Mouse (Mus musculus): ENCODE measurements around the gene Mthfd2.
A peak's percentile ranks its signal among the peaks of the same experiment; 100 is the strongest.
"Not testable (repeated sequence)": the region's sequence is repeated elsewhere in the genome, so short reads cannot be mapped to it uniquely, and the experiment has no call there.

The Mthfd2 gene

GRCm38 (mm10) chr6:83325525-83326393 lies at the start of gene Mthfd2, which contains the start of gene Mob1a:
TSS of gene Mthfd2 (minus strand) at chr6:83325908.
TSS of gene Mob1a (plus strand) at chr6:83326016.
- peak; percentile 97 for DNase-seq (ENCODE audit: low spot score in 2 of 2)

DNA sequence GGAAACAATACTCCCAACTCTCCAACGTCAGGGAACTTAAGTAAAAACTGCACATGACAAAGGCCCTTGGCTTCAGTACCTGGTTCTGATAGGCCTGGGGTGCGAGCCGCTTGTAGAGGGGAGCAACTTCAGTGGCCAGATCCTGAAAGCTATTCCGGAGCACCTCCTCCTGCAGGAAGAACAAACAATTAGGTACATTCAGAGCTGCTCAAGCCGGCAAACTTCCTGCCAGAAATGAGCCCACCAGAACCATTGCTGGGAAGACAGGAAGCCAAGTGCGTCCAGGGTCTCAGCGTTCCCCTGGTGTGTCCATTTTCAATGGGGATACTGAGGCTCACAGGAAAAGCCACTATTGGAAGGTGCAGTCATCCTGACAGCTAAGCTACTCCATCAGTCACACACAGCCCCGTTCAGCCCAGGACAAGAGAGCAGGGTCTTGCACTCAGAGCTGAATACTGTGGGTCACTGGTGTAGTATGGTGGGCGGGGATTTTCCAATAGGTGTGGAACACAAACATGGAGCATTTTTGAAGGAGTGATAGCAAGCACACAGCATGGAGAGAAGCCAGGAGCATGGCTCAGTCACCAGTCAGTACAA lies 48.1 kb upstream of the Mthfd2 start:
- no peak for DNase-seq (ENCODE audit: low spot score in 2 of 2)

DNA sequence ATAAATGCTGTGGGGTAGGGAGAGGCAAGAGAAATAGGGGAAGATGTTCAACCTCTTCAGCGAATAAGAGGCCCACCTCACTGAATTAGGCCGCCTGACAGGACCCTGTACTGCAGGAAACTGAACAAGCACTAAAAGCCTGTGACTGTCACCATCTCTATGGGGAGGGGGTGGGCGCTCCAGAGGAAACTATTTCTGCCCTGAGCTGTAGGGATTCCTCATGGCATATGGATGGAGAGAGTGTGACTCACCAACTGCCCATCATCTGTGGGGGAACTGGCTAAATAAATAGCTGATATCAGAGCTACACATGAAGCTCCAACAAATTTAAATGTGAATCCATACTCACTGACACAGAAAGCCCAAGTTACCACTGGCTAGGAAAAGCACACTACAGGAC lies 45.6 kb upstream of the Mthfd2 start:
- no peak for DNase-seq (ENCODE audit: low spot score in 2 of 2)

DNA sequence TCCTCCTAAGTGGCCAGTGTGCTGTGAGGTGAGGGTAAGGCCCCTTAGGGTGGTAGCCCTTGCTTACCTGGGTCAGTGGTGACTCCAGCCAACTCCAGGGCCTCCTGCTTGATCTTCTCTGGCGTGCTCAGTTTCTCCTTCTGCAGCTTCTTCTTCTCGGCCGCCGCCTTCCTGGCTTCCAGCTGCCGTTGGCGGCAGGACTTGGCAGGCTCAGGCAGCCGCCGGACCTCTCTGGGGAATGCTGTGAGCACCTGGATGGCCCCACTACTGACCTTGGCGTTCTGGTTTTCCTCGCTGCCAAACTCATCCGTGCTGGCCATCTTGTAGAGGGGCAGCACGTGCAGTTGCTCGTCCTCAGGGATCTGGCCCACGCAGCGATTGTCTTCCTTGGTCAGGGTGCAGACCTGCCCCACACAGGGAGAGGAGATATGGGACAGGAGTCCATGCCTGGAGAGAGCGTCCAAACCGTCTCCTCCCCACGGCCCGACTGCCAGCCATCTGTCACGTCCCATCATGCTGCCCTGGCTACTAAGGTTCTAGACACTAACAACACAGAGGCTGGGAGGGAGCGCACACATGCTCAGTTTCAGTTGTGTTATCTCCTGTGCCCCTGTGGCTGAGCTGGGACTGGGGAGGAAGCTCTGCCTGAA lies 44.7 kb upstream of the Mthfd2 start:
- DNase-seq (ENCODE audit: low spot score in 2 of 2), result no peak

GRCm38 (mm10) chr6:83363075-83363474 lies 37.4 kb upstream of the Mthfd2 start:
- no peak for DNase-seq (ENCODE audit: low spot score in 2 of 2)

GRCm38 (mm10) chr6:83361523-83362248 lies 36.0 kb upstream of the Mthfd2 start:
- DNase-seq (ENCODE audit: low spot score in 2 of 2), result no peak

GRCm38 (mm10) chr6:83357436-83357835 lies 31.7 kb upstream of the Mthfd2 start:
- DNase-seq (ENCODE audit: low spot score in 2 of 2), result no peak

DNA sequence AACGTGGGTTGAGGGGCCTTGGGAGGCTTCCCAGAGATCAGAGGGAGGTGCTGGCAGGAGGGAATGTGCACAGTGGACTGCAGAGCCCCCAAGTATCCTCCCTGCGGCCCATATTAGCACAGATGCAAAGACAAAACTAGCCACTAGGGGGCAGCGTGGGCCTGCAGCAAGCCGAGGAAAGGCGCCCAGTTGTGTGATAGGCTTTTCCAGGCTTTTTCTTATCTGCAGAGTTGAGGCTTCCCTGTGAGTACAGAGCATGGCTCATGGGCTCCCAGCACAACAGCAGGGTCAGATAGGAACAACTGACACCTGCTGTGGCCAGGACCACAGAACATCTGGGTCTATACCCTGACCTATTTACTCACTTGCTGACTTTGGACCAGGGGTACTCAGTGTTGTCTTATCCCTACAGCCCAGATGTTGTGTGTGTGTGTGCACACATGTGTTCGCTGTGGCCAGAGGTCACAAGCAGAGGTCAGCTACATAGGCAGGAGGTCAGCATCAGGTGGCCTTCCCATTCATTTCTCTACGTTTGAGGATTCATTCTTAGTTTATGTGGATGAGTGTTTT lies 30.9 kb upstream of the Mthfd2 start:
- peak; percentile 93 to 94 for DNase-seq (ENCODE audit: low spot score in 2 of 2)

DNA sequence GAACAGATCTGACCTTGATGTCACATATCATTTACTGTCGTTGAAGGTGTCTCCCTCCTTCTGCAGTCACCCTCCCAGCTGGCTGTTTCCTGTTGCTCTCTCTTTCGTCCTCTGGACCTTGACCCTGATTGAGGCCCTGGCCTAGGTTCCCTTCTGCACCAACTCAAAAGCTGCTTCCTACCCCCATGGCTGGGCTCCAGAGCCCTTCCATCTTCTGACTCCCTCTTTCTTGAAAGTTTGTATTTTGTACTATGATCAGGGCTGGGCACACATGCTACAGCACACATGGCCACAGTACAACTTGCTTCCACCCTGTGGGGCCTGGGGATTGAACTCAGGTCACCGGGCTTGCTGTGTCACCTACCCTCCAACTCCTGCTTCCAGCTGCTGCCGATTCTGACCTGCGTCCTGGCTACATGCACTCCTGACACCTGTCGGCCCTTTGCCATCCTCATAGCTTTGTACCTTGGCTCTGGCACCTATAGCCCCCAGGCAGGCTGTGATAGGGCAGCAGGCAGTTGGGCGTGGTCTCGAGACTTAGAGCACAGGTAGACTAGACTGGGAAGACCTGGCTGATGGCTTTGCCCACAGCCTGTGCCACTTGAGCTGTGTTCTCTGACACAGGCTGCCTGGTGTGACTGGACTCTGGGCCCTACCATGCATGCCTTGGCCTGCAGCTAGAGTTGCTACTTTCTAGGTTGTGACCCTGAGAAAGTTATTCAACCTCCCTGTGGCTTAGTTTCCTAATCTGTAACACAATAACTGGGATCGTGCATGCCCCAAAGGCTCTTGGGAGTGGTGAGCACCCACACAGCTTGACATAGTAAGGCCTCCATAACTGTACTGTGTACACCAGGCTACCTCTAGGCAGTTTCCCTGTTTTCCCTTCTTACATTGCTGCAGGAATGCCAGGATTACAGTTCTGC lies 29.4 kb upstream of the Mthfd2 start:
- no peak for DNase-seq (ENCODE audit: low spot score in 2 of 2)

GRCm38 (mm10) chr6:83352666-83353410 lies 27.1 kb upstream of the Mthfd2 start:
- DNase-seq (ENCODE audit: low spot score in 2 of 2), result no peak

DNA sequence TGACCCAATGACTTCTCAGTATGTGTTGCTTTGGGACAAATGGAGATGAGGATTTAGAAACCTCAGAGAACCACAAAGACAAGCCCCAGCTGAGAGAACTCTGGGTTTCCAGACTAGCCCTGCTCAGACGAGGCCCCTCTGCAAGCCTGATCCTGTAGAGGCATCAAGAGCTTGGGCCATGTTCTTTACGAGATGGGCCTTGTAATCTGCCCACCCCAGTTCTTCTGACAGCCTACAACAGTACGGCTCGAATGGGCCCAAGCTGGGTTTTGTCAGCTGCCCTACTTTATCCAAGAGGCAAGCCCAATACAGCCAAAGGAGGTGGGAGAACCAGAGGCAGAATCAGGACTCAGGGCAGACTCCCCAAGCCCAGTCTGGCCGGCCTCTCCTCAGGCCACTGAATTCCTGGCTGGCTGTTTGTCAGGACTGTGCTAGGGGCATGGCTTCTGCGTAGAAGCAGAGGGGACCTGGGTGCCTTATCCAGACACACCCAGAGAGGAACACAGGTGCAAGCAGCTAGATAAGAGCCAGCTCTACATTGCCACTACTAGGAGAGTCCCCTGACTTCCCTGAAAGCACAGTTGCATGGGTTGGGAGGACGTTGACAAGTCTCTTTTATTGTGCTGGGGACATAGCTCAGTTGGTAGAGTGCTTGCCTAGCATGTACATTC lies 25.9 kb upstream of the Mthfd2 start:
- peak; percentile 73 to 86 for DNase-seq (ENCODE audit: low spot score in 2 of 2)

DNA sequence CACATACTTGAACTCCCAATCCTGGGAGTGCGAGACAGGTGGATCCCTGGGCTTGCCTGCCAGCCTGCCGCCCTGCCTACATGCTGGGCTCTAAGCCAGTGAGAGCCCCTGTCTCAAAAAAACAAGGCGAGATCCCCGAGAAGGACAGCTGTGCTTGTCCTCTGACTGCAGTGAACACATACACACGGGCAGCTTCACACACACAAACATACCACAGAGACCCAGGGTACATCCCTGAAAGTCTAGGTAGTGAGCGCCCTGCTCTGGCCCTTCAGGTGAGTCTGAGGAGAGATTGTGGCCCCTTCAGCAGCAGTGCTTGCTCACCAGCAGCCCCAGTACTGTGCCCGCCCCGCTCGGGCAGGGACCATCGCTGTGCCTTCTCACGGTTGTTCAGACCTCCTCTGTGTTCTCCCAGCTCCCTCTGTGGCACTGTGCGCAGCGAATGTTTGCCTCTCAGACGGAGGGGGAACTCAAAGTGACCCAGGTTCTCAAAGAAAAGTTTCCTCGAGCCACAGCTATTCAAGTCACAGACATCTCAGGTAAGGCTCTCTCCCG lies 25.2 kb upstream of the Mthfd2 start:
- DNase-seq (ENCODE audit: low spot score in 2 of 2), result peak; percentile 49 to 69

GRCm38 (mm10) chr6:83350172-83350571 lies 24.5 kb upstream of the Mthfd2 start:
- DNase-seq (ENCODE audit: low spot score in 2 of 2), result peak in 1 of 2 experiments; percentile 58

GRCm38 (mm10) chr6:83349274-83349958 lies 23.7 kb upstream of the Mthfd2 start:
- DNase-seq (ENCODE audit: low spot score in 2 of 2), result peak; percentile 98 to 100

DNA sequence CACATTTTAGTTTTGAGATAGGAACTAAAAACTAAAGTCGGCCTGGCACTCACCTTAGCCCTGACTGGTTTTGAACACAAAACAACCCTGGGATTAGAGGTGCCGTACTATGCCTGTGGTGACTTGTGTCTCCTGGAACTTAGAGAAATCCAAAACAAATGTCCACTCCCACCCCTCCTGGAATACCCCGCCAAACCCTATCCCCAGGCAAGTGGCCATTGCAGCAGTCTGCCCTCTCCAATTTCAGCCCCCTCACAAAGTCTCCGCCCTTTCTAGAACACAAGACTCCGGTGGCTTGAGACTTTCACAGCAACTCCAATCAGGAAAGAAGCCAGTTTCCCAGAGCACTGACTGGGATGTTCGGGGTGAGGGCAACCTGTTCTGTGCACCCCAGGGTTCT lies 23.2 kb upstream of the Mthfd2 start, which contains the start of gene Bola3:
Gene Bola3 (plus strand): TSS at position 275 of the 400 bp plus-strand sequence.
- no peak for DNase-seq (ENCODE audit: low spot score in 2 of 2)

DNA sequence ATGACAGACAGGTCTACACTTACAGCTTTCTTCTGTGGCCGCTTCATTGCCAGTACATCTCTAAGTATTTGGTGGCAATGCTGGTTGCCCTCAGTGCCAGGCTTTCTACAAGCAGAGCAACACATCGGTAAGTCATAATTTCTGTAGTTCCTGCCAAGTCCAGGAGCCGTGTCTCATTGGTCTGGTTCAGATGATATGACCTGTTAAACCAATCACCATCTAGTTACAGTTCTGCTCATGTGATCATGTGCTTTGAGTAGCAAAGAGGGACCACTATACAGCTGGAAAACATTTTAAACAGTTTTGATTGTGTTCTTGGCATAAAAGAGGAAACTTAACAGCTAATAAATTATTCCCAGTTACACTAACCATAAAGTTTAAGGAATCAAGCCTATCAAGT lies 22.2 kb upstream of the Mthfd2 start:
- DNase-seq (ENCODE audit: low spot score in 2 of 2), result no peak

- DNase-seq (ENCODE audit: low spot score in 2 of 2), result not testable (repeated sequence)
Observed at GRCm38 (mm10) chr6:83345285-83345684, 19.6 kb upstream of the Mthfd2 start.

GRCm38 (mm10) chr6:83342957-83343356 lies 17.2 kb upstream of the Mthfd2 start:
- no peak for DNase-seq (ENCODE audit: low spot score in 2 of 2)
